Comparison of ENCODE assay signal across 16 mouse cellular contexts in genomic region chr3:42531397-42531796, GRCm38 (mm10).
DNase-seq lines count a peak whose midpoint lies in the region; ATAC-seq and TF ChIP-seq lines count a peak whose summit lies in the region.
"Had no signal": no experiment of that assay in that cellular context is flagged by ENCODE, and none has a peak within 500 bp of the region (broad histone marks: within the 10 kb centered on the region; RNA-seq: fewer than 3 reads in every experiment).

No protein-coding gene starts in this region.

- TF ChIP-seq CTCF in kidney, postnatal 0 days (IDR thresholded peaks at IDR 0.05; ENCODE audit: low read depth), result no peak
- TF ChIP-seq CTCF in midbrain, postnatal 0 days (IDR thresholded peaks at IDR 0.05), result no peak

- no peaks in the 10 kb centered on the region for H3K27me3 ChIP-seq in kidney, postnatal 0 days (ENCODE audit: insufficient read depth, low read length)
- H3K27me3 ChIP-seq in kidney, embryonic 16.5 days (ENCODE audit: insufficient read depth, low read length), result no peaks in the 10 kb centered on the region
- no peaks in the 10 kb centered on the region for H3K27me3 ChIP-seq in midbrain, postnatal 0 days (ENCODE audit: insufficient read depth, low read length)
- H3K27me3 ChIP-seq in midbrain, embryonic 10.5 days (ENCODE audit: low read depth, poor library complexity, severe bottlenecking), result no peaks in the 10 kb centered on the region
- no peaks in the 10 kb centered on the region for H3K27me3 ChIP-seq in liver, embryonic 12.5 days (replicated peaks)
- H3K27me3 ChIP-seq: limb, embryonic 12.5 days had no signal

- H3K9ac ChIP-seq in kidney, postnatal 0 days (ENCODE audit: low read depth, low read length), result no peak overlapping the region
- no peak overlapping the region for H3K9ac ChIP-seq in kidney, embryonic 16.5 days (replicated peaks; ENCODE audit: low read length)
- no peak overlapping the region for H3K9ac ChIP-seq in midbrain, postnatal 0 days (replicated peaks; ENCODE audit: low read length, poor library complexity, severe bottlenecking)
- no peak overlapping the region for H3K9ac ChIP-seq in liver, embryonic 12.5 days
- H3K9ac ChIP-seq: limb, embryonic 12.5 days had no signal

- H3K4me3 ChIP-seq in kidney, postnatal 0 days (replicated peaks; ENCODE audit: low read depth, low read length), result no peak overlapping the region
- H3K4me3 ChIP-seq in kidney, embryonic 16.5 days (ENCODE audit: low read length), result no peak overlapping the region
- no peak overlapping the region for H3K4me3 ChIP-seq in midbrain, postnatal 0 days (ENCODE audit: low read depth, low read length)
- no peak overlapping the region for H3K4me3 ChIP-seq in midbrain, embryonic 10.5 days
- H3K4me3 ChIP-seq in liver, embryonic 12.5 days, result no peak overlapping the region
- H3K4me3 ChIP-seq: limb, embryonic 12.5 days had no signal

- DNase-seq in cerebellum, postnatal 25 days, result peak; percentile 32 to 58
- no peak for DNase-seq in cerebellum, adult 9-10 months
- DNase-seq in kidney, postnatal 0 days (ENCODE audit: low spot score), result peak; percentile 32
- peak; percentile 58 for DNase-seq in midbrain, postnatal 0 days (ENCODE audit: low spot score)
- no peak for DNase-seq in midbrain, embryonic 10.5 days (ENCODE audit: low spot score)
- DNase-seq in right cerebral cortex, postnatal 4 days, result peak; percentile 35
- DNase-seq: B cell, adult 2 months; heart, adult 11 months; heart, postnatal 10 days; thymus, postnatal 25 days had no signal

- H3K4me2 ChIP-seq in kidney, postnatal 0 days (ENCODE audit: low read length), result no peak overlapping the region
- no peak overlapping the region for H3K4me2 ChIP-seq in kidney, embryonic 16.5 days (replicated peaks; ENCODE audit: low read depth, low read length)
- H3K4me2 ChIP-seq in midbrain, postnatal 0 days (ENCODE audit: low read depth, low read length, poor library complexity, severe bottlenecking), result peak overlapping the region; percentile 20; the same call in 1 of the 2 replicates
- no peak overlapping the region for H3K4me2 ChIP-seq in liver, embryonic 12.5 days
- H3K4me2 ChIP-seq: limb, embryonic 12.5 days had no signal

- ATAC-seq in kidney, postnatal 0 days (replicated peaks; ENCODE audit: low FRiP score, low read depth), result no peak
- ATAC-seq in kidney, embryonic 16.5 days (ENCODE audit: low FRiP score, low TSS enrichment), result no peak
- ATAC-seq in midbrain, postnatal 0 days (ENCODE audit: low FRiP score), result no peak
- ATAC-seq in liver, embryonic 12.5 days, result no peak
- ATAC-seq: activated CD4-positive, CD25-positive, alpha-beta regulatory T cell, adult 4 months; inflammation-experienced regulatory T-cells, adult 6 months had no signal

- no peaks in the 10 kb centered on the region for H3K36me3 ChIP-seq in kidney, postnatal 0 days (ENCODE audit: insufficient read depth, low read length)
- H3K36me3 ChIP-seq in kidney, embryonic 16.5 days (ENCODE audit: insufficient read depth, low read length), result no peaks in the 10 kb centered on the region
- no peaks in the 10 kb centered on the region for H3K36me3 ChIP-seq in midbrain, postnatal 0 days (ENCODE audit: insufficient read depth, low read length)
- H3K36me3 ChIP-seq in midbrain, embryonic 10.5 days, result no peaks in the 10 kb centered on the region
- H3K36me3 ChIP-seq in liver, embryonic 12.5 days, result no peaks in the 10 kb centered on the region
- H3K36me3 ChIP-seq: G1E; limb, embryonic 12.5 days had no signal

- WGBS in kidney, postnatal 0 days, result 67% methylated on average over 4 of the region's 4 CpGs
- WGBS in kidney, embryonic 16.5 days, result 55% methylated on average over 4 of the region's 4 CpGs
- WGBS in midbrain, postnatal 0 days, result 48% methylated on average over 4 of the region's 4 CpGs
- 91% methylated on average over 4 of the region's 4 CpGs for WGBS in midbrain, embryonic 10.5 days
- WGBS in liver, embryonic 12.5 days (ENCODE audit: insufficient replicate concordance), result 83% methylated on average over 4 of the region's 4 CpGs

- H3K4me1 ChIP-seq in kidney, postnatal 0 days (replicated peaks; ENCODE audit: insufficient read depth, low read length), result no peaks in the 10 kb centered on the region
- no peaks in the 10 kb centered on the region for H3K4me1 ChIP-seq in kidney, embryonic 16.5 days (ENCODE audit: insufficient read depth, low read length)
- H3K4me1 ChIP-seq in midbrain, postnatal 0 days (ENCODE audit: insufficient read depth, low read length), result no peaks in the 10 kb centered on the region
- no peaks in the 10 kb centered on the region for H3K4me1 ChIP-seq in midbrain, embryonic 10.5 days
- no peaks in the 10 kb centered on the region for H3K4me1 ChIP-seq in liver, embryonic 12.5 days
- H3K4me1 ChIP-seq: limb, embryonic 12.5 days had no signal

- no peaks in the 10 kb centered on the region for H3K9me3 ChIP-seq in kidney, postnatal 0 days (replicated peaks; ENCODE audit: low read length)
- no peaks in the 10 kb centered on the region for H3K9me3 ChIP-seq in kidney, embryonic 16.5 days (ENCODE audit: low read length)
- H3K9me3 ChIP-seq in midbrain, postnatal 0 days (ENCODE audit: low read length), result no peaks in the 10 kb centered on the region
- H3K9me3 ChIP-seq in midbrain, embryonic 10.5 days (replicated peaks), result no peaks in the 10 kb centered on the region
- H3K9me3 ChIP-seq in liver, embryonic 12.5 days (replicated peaks), result no peaks in the 10 kb centered on the region
- H3K9me3 ChIP-seq: G1E; limb, embryonic 12.5 days had no signal

- H3K27ac ChIP-seq in kidney, postnatal 0 days, result no peak overlapping the region
- no peak overlapping the region for H3K27ac ChIP-seq in kidney, embryonic 16.5 days (ENCODE audit: low read length)
- no peak overlapping the region for H3K27ac ChIP-seq in midbrain, postnatal 0 days (ENCODE audit: low read depth, low read length)
- no peak overlapping the region for H3K27ac ChIP-seq in midbrain, embryonic 10.5 days (replicated peaks)
- H3K27ac ChIP-seq in liver, embryonic 12.5 days, result no peak overlapping the region
- H3K27ac ChIP-seq: limb, embryonic 12.5 days had no signal

Comparison
In these comparisons a context has a peak if more than half of its experiments do, and no peak if none do; other contexts are left out.
1. DNase-seq: peak in cerebellum, postnatal 25 days (2 of 2), kidney, postnatal 0 days (single experiment), midbrain, postnatal 0 days (single experiment) and right cerebral cortex, postnatal 4 days (single experiment); none in cerebellum, adult 9-10 months (single experiment) and midbrain, embryonic 10.5 days (single experiment).